Mouse (Mus musculus) embryonic stem cell, embryonic (primary cell): ENCODE measurements around the gene Defb19.

Experiments
- CTCF ChIA-PET, 4 experiments: fragments of 300-600 bp in 2 of 4; fragments of 350-600 bp in 2 of 4; sonication (Branson Sonifier 250); formaldehyde crosslinking; loops; one replicate each; lab custom pipeline; 2022; ENCODE audit warnings: inconsistent platforms in 2 of 4; lab: Charles Lee
- POLR2A ChIA-PET, 4 experiments: fragments of 300-600 bp in 2 of 4; fragments of 350-600 bp in 2 of 4; sonication (Branson Sonifier 250); formaldehyde crosslinking; loops; one replicate each; lab custom pipeline; 2022; ENCODE audit warnings: antibody characterized with exemption in 4 of 4, inconsistent platforms in 1 of 4; lab: Charles Lee

The Defb19 gene

DNA sequence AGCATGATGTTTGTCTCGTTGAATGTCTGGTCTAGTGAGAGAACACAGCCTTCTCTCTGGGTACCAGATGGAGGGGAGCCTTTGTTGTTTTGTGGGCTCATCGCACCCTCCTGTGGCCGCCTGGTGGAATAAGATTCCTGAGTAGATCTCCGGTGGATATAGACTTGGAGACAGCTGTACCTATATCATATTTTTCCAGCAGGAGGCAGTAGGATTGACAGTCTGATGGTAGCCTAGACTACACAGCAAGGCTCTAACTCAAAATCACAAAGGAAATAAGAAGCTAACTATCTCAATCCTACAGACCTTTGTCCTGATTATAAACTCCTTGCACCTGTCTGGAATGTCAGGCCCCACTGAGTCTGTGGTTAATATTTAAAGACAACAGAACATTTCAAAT is 35.4 kb downstream of the Defb19 start:
- POLR2A ChIA-PET: interaction anchor here in 1 of 4 experiments (0.7 kb wide), 2 partner anchors 212 to 578 kb away, joined by 3 to 5 read pairs; partner anchors contain the start of gene Rbck1
- CTCF ChIA-PET: interaction anchor here (0.6 to 3.0 kb wide), 17 partner anchors 9 to 666 kb away, joined by 3 to 11 read pairs (median 4); partner anchors contain the start of gene Defb21 (in 1 of the 4)

DNA sequence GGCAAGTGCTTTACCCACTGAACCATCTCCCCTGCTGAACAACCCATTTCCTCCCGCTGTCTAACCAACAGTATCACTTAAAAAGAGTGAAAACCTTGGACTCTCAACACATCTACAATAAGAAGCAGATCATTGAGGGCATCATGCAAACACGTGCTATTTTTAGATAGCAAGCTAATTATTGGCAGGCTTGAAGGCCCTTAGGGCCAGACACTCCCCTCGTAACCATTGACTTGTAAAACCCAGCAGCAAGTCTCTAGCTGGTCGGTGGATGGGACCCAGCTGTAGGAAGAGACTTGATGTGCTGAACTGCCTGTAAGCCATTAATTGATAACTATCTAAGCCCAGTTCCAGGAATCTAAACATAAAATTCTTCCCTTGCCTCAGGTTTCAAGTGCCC is 36.6 kb downstream of the Defb19 start:
- CTCF ChIA-PET: interaction anchor here (0.5 to 3.0 kb wide), 8 partner anchors 10 to 816 kb away, joined by 3 to 11 read pairs (median 4); partner anchors contain the start of genes Defb21 (in 1 of the 4) and Defb36 (in 1 of the 4)
- POLR2A ChIA-PET: no interaction called here

DNA sequence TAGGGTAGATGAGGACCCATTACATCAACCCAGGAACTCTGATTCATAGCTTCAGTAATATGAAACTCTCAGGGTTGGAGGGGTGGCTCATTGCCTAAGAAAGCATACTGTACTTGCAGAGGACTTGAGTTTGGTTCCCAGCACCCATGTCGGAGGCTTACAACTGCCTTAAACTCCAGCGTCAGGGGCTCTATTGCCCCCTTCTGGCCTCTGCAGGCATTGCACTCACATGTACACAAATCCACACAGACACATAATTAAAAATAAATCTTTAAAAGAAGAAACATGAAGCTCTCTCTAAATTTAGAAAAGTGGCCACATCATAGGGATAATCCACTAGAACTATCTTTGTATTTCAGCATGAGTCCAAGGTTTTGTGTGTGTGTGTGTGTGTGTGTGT is 37.2 kb downstream of the Defb19 start:
- CTCF ChIA-PET: interaction anchor here (0.5 to 3.0 kb wide), 5 partner anchors 12 to 179 kb away, joined by 3 to 11 read pairs (median 3); partner anchors contain the start of gene Defb36 (in 1 of the 4)
- POLR2A ChIA-PET: interaction anchor here in 1 of 4 experiments (0.6 kb wide), 1 partner anchor 272 kb away, joined by 3 read pairs; no protein-coding TSS in a partner anchor

DNA sequence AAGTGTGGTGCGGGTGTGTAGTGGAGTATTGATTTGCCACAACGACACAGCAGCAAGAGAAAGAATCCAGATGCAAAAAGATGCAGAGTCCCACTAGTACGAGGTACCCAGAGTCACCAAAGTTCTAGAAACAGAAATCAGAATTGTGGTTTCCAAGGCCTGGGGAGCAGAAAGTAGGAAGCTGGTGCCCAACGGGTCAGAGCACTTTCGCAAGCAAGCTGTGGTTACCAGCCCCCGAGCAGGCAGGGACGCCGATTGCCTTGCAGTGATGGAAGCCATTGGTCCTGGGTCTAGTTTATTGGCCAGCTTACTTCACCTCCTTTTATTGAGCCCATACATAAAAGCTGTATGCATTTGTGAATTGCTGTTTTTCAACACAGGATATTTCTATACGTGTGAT is 38.1 kb downstream of the Defb19 start:
- ChIA-PET CTCF (interaction anchor here in 2 of 4 experiments (0.6 to 3.0 kb wide), 6 partner anchors 8 to 179 kb away, joined by 3 to 11 read pairs (median 3); partner anchors contain the start of gene Defb36 (in 1 of the 2)), POLR2A (no interaction called here)

DNA sequence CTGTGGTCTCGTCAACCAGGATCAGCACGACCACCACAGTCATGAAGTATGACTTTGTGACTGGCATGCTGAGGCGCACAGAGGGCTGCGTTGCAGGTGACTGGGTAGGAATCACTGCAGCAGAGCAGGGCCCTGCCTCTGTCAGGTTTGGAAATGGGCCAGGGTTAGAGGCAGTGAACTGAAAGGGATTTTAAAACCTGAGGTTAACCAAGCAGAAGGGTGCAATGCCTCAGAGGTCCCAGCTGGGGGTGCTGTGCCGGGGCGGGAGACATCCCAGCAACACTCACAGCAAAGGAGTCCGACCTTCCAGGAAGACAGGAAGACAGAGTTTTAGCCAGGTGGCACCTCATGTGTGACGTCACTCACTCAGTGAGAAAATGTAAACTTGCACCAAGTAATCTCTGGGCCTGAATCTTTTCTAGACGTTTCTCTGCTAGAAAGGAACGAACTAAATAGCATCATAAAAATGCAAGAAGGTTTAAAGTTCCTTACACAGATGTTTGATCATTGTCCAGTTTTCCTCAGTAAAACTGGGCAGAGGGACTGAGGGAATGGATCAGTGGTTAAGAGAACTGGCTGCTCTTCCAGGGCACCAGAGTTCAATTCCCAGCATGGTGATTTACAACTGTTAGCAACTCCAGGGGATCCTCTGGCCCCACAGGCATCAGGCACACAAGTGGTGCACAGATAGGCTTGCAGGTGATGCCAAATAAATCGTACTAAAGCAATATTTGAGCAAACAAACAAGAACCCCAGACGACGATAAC is 40.0 kb downstream of the Defb19 start, which contains the start of gene Defb29:
TSS of gene Defb29 (minus strand) at position 155 of the 767 bp plus-strand sequence.
- POLR2A ChIA-PET: interaction anchor here in 2 of 4 experiments (0.5 to 1.0 kb wide), 2 partner anchors 196 to 197 kb away, joined by 3 read pairs; no protein-coding TSS in a partner anchor
- CTCF ChIA-PET: interaction anchor here in 3 of 4 experiments (0.5 to 1.6 kb wide), 9 partner anchors 9 to 111 kb away, joined by 3 read pairs; no protein-coding TSS in a partner anchor
